Mouse (Mus musculus): ENCODE measurements around the gene Tex44. TPM values are rescaled to one million over a fixed set of nuclear protein-coding genes. Genes with fewer than 3 reads are reported as not detected.

Tex44 gene
- polyA plus RNA-seq, 1 experiment from 2014 or later, result not detected

GRCm38 (mm10) chr1:86438501-86438900 lies 12.4 kb downstream of the Tex44 start:
- H3K4me2 ChIP-seq, result no peak overlapping the region
- no peak for ATAC-seq (ENCODE audit: insufficient number of reproducible peaks, insufficient read depth, low FRiP score, low TSS enrichment, low read depth)
- H3K4me3 ChIP-seq, result no peak overlapping the region
- no peak overlapping the region for H3K27ac ChIP-seq
- H3K9me3 ChIP-seq, result no peaks in the 10 kb centered on the region
- H3K9ac ChIP-seq, result no peak overlapping the region
- H3K27me3 ChIP-seq, result no peaks in the 10 kb centered on the region
- H3K36me3 ChIP-seq, result no peaks in the 10 kb centered on the region
- WGBS, result 74% methylated on average over 2 of the region's 2 CpGs
- peaks cover 46% of the 10 kb centered on the region for H3K4me1 ChIP-seq

- peak overlapping the region; percentile 100 for H3K27ac ChIP-seq
- no peak overlapping the region for H3K4me3 ChIP-seq
- H3K4me2 ChIP-seq, result peak overlapping the region; percentile 5; the same call in 1 of the 2 replicates
- 27% methylated on average over 8 of the region's 8 CpGs for WGBS
- ATAC-seq (ENCODE audit: insufficient number of reproducible peaks, insufficient read depth, low FRiP score, low TSS enrichment, low read depth), result no peak
- peak overlapping the region; percentile 54; the same call in 1 of the 2 replicates for H3K9ac ChIP-seq
- no peaks in the 10 kb centered on the region for H3K36me3 ChIP-seq
- H3K9me3 ChIP-seq, result no peaks in the 10 kb centered on the region
- H3K27me3 ChIP-seq, result no peaks in the 10 kb centered on the region
- peaks cover 51% of the 10 kb centered on the region for H3K4me1 ChIP-seq
Observed at GRCm38 (mm10) chr1:86439487-86440170, 13.5 kb downstream of the Tex44 start.

DNA sequence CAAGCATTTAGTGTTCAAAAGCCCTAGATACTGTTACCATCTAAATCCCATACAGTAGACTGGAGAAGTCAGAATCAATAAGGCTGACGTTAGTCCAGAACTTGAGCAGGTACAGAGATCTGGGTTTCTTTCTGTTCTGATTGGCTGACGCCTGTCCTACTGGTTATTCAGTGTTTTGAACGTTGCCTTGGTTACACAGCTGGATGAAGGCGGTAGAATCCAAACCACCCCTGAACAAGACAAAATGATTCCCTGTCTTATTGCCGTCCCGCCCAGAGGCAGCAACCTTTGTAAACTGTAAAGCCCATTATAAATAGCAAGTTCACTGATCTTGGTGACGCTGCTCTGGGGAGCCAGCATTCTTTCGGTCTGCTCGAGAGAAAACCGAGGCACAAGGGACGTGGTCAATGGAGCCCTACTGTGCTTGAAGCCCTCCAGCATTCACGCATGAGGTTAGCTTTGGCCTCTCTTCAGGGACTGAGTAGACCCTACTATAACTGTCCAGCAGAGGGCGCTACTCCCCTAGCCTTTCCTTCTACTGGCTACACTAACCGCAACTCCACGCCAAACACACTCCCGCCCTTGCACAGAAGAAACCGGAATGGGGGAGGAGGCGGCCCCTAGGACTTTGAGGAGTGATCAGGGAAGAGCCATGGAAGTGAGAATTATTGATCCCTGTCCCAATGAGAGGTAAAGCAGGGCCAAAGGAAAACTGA lies 14.2 kb downstream of the Tex44 start:
- H3K9ac ChIP-seq, result peak overlapping the region; percentile 93

GRCm38 (mm10) chr1:86440887-86441723 lies 15.0 kb downstream of the Tex44 start:
- Histone ChIP-seq H3K4me3 (peak overlapping the region; percentile 51), H3K27ac (peak overlapping the region; percentile 100), H3K36me3 (no peaks in the 10 kb centered on the region), H3K4me2 (peak overlapping the region; percentile 88), H3K27me3 (no peaks in the 10 kb centered on the region), H3K9ac (peak overlapping the region; percentile 93), H3K9me3 (no peaks in the 10 kb centered on the region), H3K4me1 (peaks cover 37% of the 10 kb centered on the region)
- under 1% methylated on average over 28 of the region's 29 CpGs for WGBS
- ATAC-seq (ENCODE audit: insufficient number of reproducible peaks, insufficient read depth, low FRiP score, low TSS enrichment, low read depth), result peak; percentile 32

More for the DNA sequence above, 14.2 kb downstream of the Tex44 start:
- no peaks in the 10 kb centered on the region for H3K9me3 ChIP-seq
- ATAC-seq (ENCODE audit: insufficient number of reproducible peaks, insufficient read depth, low FRiP score, low TSS enrichment, low read depth), result peak; percentile 70
- H3K27me3 ChIP-seq, result no peaks in the 10 kb centered on the region
- H3K4me1 ChIP-seq, result peaks cover 44% of the 10 kb centered on the region
- peak overlapping the region; percentile 88 for H3K4me2 ChIP-seq
- no peaks in the 10 kb centered on the region for H3K36me3 ChIP-seq
- peak overlapping the region; percentile 51 for H3K4me3 ChIP-seq
- WGBS, result 2% methylated on average over 18 of the region's 18 CpGs
- H3K27ac ChIP-seq, result peak overlapping the region; percentile 100

- under 1% methylated on average over 5 of the region's 5 CpGs for WGBS
- Histone ChIP-seq H3K4me1 (peaks cover 37% of the 10 kb centered on the region), H3K36me3 (no peaks in the 10 kb centered on the region), H3K4me3 (peak overlapping the region; percentile 51), H3K27me3 (no peaks in the 10 kb centered on the region), H3K9me3 (no peaks in the 10 kb centered on the region), H3K27ac (peak overlapping the region; percentile 100), H3K9ac (peak overlapping the region; percentile 93), H3K4me2 (peak overlapping the region; percentile 88)
- ATAC-seq (ENCODE audit: insufficient number of reproducible peaks, insufficient read depth, low FRiP score, low TSS enrichment, low read depth), result no peak
Observed at GRCm38 (mm10) chr1:86441724-86441979, 15.5 kb downstream of the Tex44 start.

- whole genome bisulfite sequencing, result under 1% methylated on average over 81 of the region's 81 CpGs
- H3K36me3 ChIP-seq, result no peaks in the 10 kb centered on the region
- no peaks in the 10 kb centered on the region for H3K9me3 ChIP-seq
- H3K4me3 ChIP-seq, result peak overlapping the region; percentile 51
- no peaks in the 10 kb centered on the region for H3K27me3 ChIP-seq
- H3K4me2 ChIP-seq, result peak overlapping the region; percentile 88
- ATAC-seq (ENCODE audit: insufficient number of reproducible peaks, insufficient read depth, low FRiP score, low TSS enrichment, low read depth), result peak; percentile 59
- peak overlapping the region; percentile 93 for H3K9ac ChIP-seq
- peak overlapping the region; percentile 100 for H3K27ac ChIP-seq
- peaks cover 34% of the 10 kb centered on the region for H3K4me1 ChIP-seq
Observed at GRCm38 (mm10) chr1:86441980-86442831, 16.1 kb downstream of the Tex44 start.

DNA sequence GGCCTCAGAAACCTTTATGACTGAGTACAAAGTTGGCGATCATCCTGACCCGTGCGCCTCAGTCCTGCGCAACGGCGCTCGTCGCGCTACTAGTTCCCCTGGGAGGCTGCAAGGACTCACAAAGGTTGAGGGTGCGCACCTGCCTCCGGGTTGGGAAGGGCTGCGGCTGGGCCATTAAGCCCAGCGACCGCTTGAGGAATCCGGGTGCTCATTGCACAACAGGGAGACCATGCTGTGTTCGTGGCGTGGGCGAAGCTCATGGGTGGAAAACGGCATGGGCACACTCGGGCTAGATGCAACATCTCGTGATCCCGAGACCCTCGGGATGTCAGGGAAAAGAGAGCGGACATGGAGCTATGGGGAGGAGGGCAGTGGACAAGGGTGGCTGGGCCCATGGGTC lies 16.7 kb downstream of the Tex44 start:
- peak overlapping the region; percentile 93 for H3K9ac ChIP-seq

GRCm38 (mm10) chr1:86443386-86444172 lies 17.4 kb downstream of the Tex44 start:
- Histone ChIP-seq H3K9me3 (no peaks in the 10 kb centered on the region), H3K4me3 (peak overlapping the region; percentile 51), H3K27ac (peak overlapping the region; percentile 100), H3K4me1 (peaks cover 44% of the 10 kb centered on the region), H3K27me3 (no peaks in the 10 kb centered on the region), H3K36me3 (no peaks in the 10 kb centered on the region), H3K9ac (peak overlapping the region; percentile 93), H3K4me2 (peak overlapping the region; percentile 88)
- 50% methylated on average over 8 of the region's 8 CpGs for WGBS
- no peak for ATAC-seq (ENCODE audit: insufficient number of reproducible peaks, insufficient read depth, low FRiP score, low TSS enrichment, low read depth)

More for the DNA sequence above, 16.7 kb downstream of the Tex44 start:
- no peaks in the 10 kb centered on the region for H3K27me3 ChIP-seq
- WGBS, result 3% methylated on average over 24 of the region's 24 CpGs
- no peaks in the 10 kb centered on the region for H3K36me3 ChIP-seq
- peak overlapping the region; percentile 51 for H3K4me3 ChIP-seq
- no peaks in the 10 kb centered on the region for H3K9me3 ChIP-seq
- H3K27ac ChIP-seq, result peak overlapping the region; percentile 100
- ATAC-seq (ENCODE audit: insufficient number of reproducible peaks, insufficient read depth, low FRiP score, low TSS enrichment, low read depth), result no peak
- H3K4me2 ChIP-seq, result peak overlapping the region; percentile 88
- peaks cover 37% of the 10 kb centered on the region for H3K4me1 ChIP-seq

DNA sequence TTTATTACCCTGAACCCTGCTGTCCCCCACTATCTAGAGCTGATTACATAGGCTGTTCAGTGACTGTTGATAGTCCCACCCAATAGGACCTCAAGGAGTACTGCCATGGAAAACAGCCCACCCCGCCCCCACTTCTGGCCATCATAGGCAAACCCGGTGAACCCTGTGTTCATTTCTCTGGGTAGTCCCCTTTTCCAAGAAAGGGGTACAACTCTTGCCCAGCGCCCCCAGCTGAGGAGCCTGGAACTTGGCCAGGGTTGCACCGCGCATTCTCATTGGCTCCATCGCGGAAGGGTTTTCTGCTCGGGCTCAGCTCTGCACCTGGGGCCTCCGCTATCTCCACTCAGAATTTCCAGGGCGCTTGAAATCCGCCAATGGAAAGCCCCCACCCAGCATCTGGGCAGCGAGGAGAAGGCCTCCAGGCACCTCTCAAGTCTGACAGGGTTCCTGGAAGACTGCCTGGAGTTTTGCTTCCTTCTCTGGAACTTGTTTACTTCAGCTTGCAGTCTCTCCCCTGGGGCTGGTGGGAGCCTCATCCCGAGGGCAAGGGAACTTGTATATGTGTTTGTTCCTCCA lies 21.6 kb downstream of the Tex44 start:
- ATAC-seq (ENCODE audit: insufficient number of reproducible peaks, insufficient read depth, low FRiP score, low TSS enrichment, low read depth), result no peak
- H3K27me3 ChIP-seq, result no peaks in the 10 kb centered on the region
- H3K9me3 ChIP-seq, result no peaks in the 10 kb centered on the region
- no peak overlapping the region for H3K9ac ChIP-seq
- H3K4me2 ChIP-seq, result peak overlapping the region; percentile 26; the same call in 1 of the 2 replicates
- no peaks in the 10 kb centered on the region for H3K36me3 ChIP-seq
- 41% methylated on average over 13 of the region's 13 CpGs for WGBS
- H3K4me1 ChIP-seq, result peaks cover 28% of the 10 kb centered on the region
- peak overlapping the region; percentile 83 for H3K27ac ChIP-seq
- no peak overlapping the region for H3K4me3 ChIP-seq

DNA sequence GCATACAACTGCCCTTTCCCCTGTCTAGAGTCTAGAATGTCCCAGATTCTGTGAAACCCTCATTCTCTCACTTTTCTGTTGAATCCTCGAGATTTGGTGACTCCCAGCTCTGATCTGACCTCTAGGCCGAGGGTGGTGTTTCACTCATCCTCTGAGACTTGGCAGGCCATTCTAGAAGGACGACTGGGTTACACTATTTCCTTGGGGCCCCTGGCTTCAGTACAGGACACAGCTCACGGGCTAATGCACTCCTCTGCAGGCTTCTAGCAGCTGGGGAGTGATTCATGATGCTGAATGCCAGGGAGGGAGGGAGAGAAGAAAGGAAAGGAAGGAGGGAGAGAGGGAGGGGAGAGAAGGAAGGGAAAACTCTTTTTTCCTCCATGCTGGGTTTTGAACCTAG lies 22.1 kb downstream of the Tex44 start:
- 28% methylated on average over 4 of the region's 4 CpGs for WGBS

More for the DNA sequence above, 22.1 kb downstream of the Tex44 start:
- H3K27ac ChIP-seq, result peak overlapping the region; percentile 83
- no peak overlapping the region for H3K4me3 ChIP-seq
- no peaks in the 10 kb centered on the region for H3K36me3 ChIP-seq
- no peak for ATAC-seq (ENCODE audit: insufficient number of reproducible peaks, insufficient read depth, low FRiP score, low TSS enrichment, low read depth)
- no peaks in the 10 kb centered on the region for H3K9me3 ChIP-seq
- H3K9ac ChIP-seq, result peak overlapping the region; percentile 46; the same call in 1 of the 2 replicates
- H3K4me2 ChIP-seq, result no peak overlapping the region
- no peaks in the 10 kb centered on the region for H3K27me3 ChIP-seq
- peaks cover 22% of the 10 kb centered on the region for H3K4me1 ChIP-seq
